Mouse (Mus musculus) heart, postnatal 0 days (tissue): ENCODE data around the gene Ddx24. TPM values are rescaled to one million over a fixed set of nuclear protein-coding genes. Genes with fewer than 3 reads are reported as not detected.
A peak's percentile ranks its signal among the peaks of the same experiment; 100 is the strongest.
"Not testable (repeated sequence)": the region's sequence is repeated elsewhere in the genome, so short reads cannot be mapped to it uniquely, and the experiment has no call there.

Experiments
- ATAC-seq: fragments of 200-750 bp; cut with Nextera tagmentation; 2 replicates; pipeline ENCODE4 v1.8.0; 2017; ENCODE audit warnings: low read depth, moderate number of reproducible peaks, moderate library complexity; ENCODE audit not compliant: insufficient read depth
- DNase-seq: peaks from one replicate; pipeline ENCODE4 v3.0.0-alpha.2; 2016; ENCODE audit warnings: low spot score
- H3K27ac ChIP-seq: fragments of 300-500 bp; sonication (generic); 2 replicates; pipeline ENCODE4 v1.5.1; 2014; ENCODE audit warnings: low read depth, mild to moderate bottlenecking
- H3K27me3 ChIP-seq: fragments of 300-500 bp; sonication (generic); 2 replicates; pipeline ENCODE4 v1.6.1; 2014; ENCODE audit warnings: low read length, mixed read lengths; ENCODE audit not compliant: control insufficient read depth, insufficient read depth
- H3K36me3 ChIP-seq: fragments of 300-500 bp; sonication (generic); replicated peaks from 2 replicates; pipeline ENCODE4 v1.6.1; 2014; ENCODE audit warnings: low read length, mixed read lengths; ENCODE audit not compliant: control insufficient read depth, insufficient read depth
- H3K4me1 ChIP-seq: fragments of 300-500 bp; sonication (generic); 2 replicates; pipeline ENCODE4 v1.6.1; 2014; ENCODE audit warnings: antibody characterized with exemption; ENCODE audit not compliant: control insufficient read depth, insufficient read depth
- H3K4me2 ChIP-seq: fragments of 300-500 bp; sonication (generic); 2 replicates; pipeline ENCODE4 v1.6.1; 2014; ENCODE audit warnings: low read depth, mild to moderate bottlenecking, low read length, moderate library complexity
- H3K4me3 ChIP-seq: fragments of 300-500 bp; sonication (generic); 2 replicates; pipeline ENCODE4 v1.5.1; 2014; ENCODE audit warnings: low read depth, low read length
- H3K9ac ChIP-seq: fragments of 300-500 bp; sonication (generic); replicated peaks from 2 replicates; pipeline ENCODE4 v1.6.1; 2014; ENCODE audit warnings: low read depth, low read length, mixed read lengths
- H3K9me3 ChIP-seq: fragments of 300-500 bp; sonication (generic); replicated peaks from 2 replicates; pipeline ENCODE4 v1.6.1; 2016; ENCODE audit warnings: low read length; ENCODE audit not compliant: control insufficient read depth
- CTCF ChIP-seq: IDR thresholded peaks from 2 replicates; pipeline ENCODE4 v1.5.1; 2016; ENCODE audit warnings: antibody characterized with exemption, control low read depth, low read depth
- EP300 ChIP-seq: IDR thresholded peaks from 2 replicates; pipeline ENCODE4 v1.6.1; 2016; ENCODE audit warnings: antibody characterized with exemption, low read depth
- WGBS: fragments of 180-500 bp; shearing (Covaris S2); extraction: QIAGEN DNeasy Blood & Tissue Kit; methylation state at CpG from one replicate; pipeline ENCODE4 v1.1.7; 2014; 5-methylcytosine and 5-hydroxymethylcytosine counted together
- polyA plus RNA-seq: library from polyadenylated mRNA; unstranded; fragments of >200 nt; fragmentation: Nextera tagmentation; extraction: Ambion mirVana; gene quantifications from 2 replicates; pipeline ENCODE4 v1.2.1, GENCODE M21; 2015
- total RNA-seq: library from RNA; depleted of rRNA; stranded (reverse); fragments of >200 nt; gene quantifications from 2 replicates; pipeline ENCODE4 v1.2.3, GENCODE M21; 2014; ENCODE audit warnings: low replicate concordance; rRNA removed

Gene Ddx24
- total RNA-seq, result 86.1 and 165 TPM in 2 replicates
- polyA plus RNA-seq, result 80.0 and 95.3 TPM in 2 replicates

DNA sequence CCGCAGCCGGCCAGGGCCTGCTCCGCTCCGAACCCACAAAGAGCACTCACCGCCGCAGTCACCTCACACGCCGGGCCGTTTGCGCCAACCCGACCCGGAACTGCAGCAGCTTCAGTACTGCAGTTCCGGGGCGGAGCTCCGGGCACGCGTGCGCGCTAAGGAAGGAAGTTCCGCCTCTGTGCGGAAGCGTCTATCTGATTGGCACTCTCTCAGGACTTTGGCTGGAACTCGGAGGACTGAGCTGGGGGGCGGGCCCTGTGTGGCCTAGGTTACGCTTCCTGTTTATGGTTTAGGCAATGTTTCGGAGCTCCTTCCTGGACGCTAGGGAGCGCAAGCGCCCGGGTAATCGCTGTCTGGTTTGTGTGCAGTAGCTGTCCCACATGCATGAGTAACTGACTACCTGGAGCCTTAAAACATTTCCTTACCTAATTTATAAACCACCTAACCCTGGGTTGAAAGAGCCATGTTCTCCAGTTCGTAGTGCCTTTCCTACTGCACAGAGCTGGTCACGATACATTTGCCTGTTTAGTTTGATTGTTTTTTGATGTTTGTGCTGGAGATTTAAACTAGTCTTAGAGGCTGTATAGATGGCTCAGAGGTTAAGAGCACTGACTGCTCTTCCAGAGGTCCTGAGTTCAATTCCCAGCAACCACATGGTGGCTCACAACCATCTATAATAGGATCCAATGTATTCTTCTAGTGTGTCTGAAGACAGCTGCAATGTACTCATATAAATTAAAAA, at the start of gene Ddx24:
Ddx24 (minus strand) TSS at position 102 of the 742 bp plus-strand sequence.
- DNase-seq (peak; percentile 99), ATAC-seq (peak; percentile 100)
- peak within 1 kb of the TSS; percentile 94 for H3K9ac ChIP-seq
- H3K4me1 ChIP-seq, result peaks cover 25% of the 10 kb centered on the region
- no peaks in the 10 kb centered on the region for H3K9me3 ChIP-seq
- peaks cover 15% of the 10 kb centered on the region for H3K36me3 ChIP-seq
- peak within 1 kb of the TSS; percentile 92 for H3K4me3 ChIP-seq
- 1% methylated on average over 33 of the region's 33 CpGs for WGBS
- H3K27me3 ChIP-seq, result no peaks in the 10 kb centered on the region
- peak within 1 kb of the TSS; percentile 60 for H3K27ac ChIP-seq
- H3K4me2 ChIP-seq, result peak within 1 kb of the TSS; percentile 89
- TF ChIP-seq CTCF (peak; percentile 83), EP300 (peak; percentile 42; the same call in 1 of the 2 replicates)

DNA sequence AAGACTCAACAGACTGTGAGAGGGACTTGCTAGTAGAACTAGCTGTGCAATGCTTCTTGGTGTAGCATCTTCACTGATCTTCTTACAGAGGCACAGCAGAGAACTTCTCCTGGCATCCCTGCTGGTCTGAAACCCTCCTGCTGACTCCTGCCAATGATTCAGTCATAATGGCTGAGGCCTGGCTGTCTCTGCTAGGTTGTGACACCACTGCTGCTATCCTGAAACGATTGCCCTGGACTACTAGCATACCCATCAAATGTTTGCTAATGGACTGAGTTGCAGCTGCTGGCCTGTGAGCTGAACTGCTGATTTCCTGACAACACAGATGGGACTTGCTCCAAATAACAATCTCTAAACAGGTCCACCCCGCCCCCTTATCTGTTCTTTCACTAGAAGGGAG, 48.9 kb upstream of the Ddx24 start:
- H3K36me3 ChIP-seq, result no peaks in the 10 kb centered on the region
- H3K4me1 ChIP-seq, result no peaks in the 10 kb centered on the region
- ATAC-seq (no peak), DNase-seq (no peak)
- no peaks in the 10 kb centered on the region for H3K27me3 ChIP-seq
- H3K27ac ChIP-seq, result no peak overlapping the region
- no peaks in the 10 kb centered on the region for H3K9me3 ChIP-seq
- WGBS, result 36% methylated on average over 2 of the region's 2 CpGs
- TF ChIP-seq EP300, result no peak
- TF ChIP-seq CTCF, result no peak
- no peak overlapping the region for H3K9ac ChIP-seq
- no peak overlapping the region for H3K4me3 ChIP-seq
- no peak overlapping the region for H3K4me2 ChIP-seq

DNA sequence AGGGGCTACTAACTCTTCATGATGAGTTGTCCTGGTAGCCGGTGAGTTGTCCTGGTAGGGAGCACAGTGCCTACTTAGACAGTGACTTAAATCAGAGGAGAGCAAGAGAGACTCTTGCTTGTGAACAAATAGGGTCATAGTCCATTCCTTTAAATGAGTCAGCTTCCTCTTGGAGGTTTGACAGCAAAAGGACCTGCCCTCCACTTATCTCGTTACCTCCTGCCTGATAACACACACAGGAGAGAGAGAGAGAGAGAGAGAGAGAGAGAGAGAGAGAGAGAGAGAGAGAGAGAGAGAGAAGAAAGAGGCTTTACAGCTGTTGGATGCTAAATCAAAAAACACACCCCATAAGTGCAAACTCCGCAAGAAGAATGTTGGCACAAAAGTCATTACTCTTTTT, 31.5 kb upstream of the Ddx24 start, which contains the start of gene Ifi27l2b:
Ifi27l2b (minus strand) TSS at position 84 of the 400 bp plus-strand sequence.
- Histone ChIP-seq H3K4me2 (no peak within 1 kb of the TSS), H3K27ac (no peak within 1 kb of the TSS), H3K9me3 (no peaks in the 10 kb centered on the region), H3K36me3 (no peaks in the 10 kb centered on the region), H3K9ac (no peak within 1 kb of the TSS), H3K4me1 (no peaks in the 10 kb centered on the region), H3K27me3 (no peaks in the 10 kb centered on the region), H3K4me3 (no peak within 1 kb of the TSS)
- TF ChIP-seq EP300, result no peak
- no peak for DNase-seq
- no peak for ATAC-seq
- WGBS, result 34% methylated on average over 3 of the region's 3 CpGs

DNA sequence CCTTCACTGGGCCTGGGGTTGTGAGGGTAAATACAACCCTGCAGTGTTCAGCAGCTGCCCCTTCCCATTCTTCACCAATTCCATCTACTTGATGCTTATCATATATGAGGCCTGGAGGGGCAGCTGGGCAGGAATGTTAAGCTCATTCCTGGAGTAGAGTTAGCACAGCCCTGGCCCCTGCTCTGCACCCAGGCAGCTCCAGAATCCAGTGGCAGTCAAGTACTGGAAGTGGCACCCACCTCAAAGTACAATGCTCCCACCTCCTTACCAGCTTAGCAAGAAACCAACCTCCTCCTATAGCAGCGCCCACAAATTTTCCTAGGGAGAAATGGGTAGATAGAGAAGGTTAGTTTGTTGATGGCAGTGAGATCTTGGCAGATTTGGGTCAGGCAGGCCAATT, 31.1 kb upstream of the Ddx24 start:
- not testable (repeated sequence) for H3K4me3 ChIP-seq, H3K27me3 ChIP-seq, H3K4me1 ChIP-seq, H3K4me2 ChIP-seq, ATAC-seq, H3K9ac ChIP-seq, H3K36me3 ChIP-seq, DNase-seq, H3K9me3 ChIP-seq, H3K27ac ChIP-seq
- no CpG with 5 or more reads among the region's 1 CpGs for WGBS

DNA sequence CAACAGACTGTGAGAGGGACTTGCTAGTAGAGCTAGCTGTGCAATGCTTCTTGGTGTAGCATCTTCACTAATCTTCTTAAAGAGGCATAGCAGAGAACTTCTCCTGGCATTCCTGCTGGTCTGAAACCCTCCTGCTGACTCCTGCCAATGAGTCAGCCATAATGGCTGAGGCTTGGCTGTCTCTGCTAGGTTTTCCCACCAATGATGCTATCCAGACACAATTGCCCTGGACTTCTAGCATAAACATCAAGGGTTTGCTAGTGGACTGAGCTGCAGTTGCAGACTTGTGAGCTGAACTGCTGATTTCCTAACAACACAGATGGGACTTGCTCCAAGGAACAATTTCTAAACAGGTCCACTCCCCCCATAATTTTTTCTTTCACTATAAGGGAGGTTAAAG, 27.7 kb upstream of the Ddx24 start:
- Histone ChIP-seq H3K27ac (no peak overlapping the region), H3K4me1 (no peaks in the 10 kb centered on the region), H3K4me3 (no peak overlapping the region), H3K9me3 (no peaks in the 10 kb centered on the region), H3K27me3 (no peaks in the 10 kb centered on the region), H3K9ac (no peak overlapping the region), H3K36me3 (no peaks in the 10 kb centered on the region), H3K4me2 (no peak overlapping the region)
- TF ChIP-seq EP300, result no peak
- TF ChIP-seq CTCF, result no peak
- DNase-seq (no peak), ATAC-seq (no peak)

DNA sequence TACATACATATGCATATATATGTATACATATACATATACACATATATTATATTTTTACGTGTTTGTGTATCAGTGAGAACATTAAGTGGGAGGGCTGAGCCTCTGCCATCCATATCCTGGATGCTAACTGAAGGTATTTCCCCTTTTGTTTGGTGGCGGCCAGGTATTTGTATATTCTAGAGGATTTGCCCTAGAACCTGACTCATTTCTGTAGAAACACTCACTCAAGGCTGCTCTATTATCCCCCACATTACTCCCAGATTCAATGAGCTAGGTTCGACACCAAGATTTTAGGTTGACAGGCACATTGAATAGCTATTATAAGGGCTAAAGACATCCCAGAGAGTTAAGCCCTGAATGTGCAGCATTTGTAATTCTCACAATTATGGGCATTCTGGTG, 19.4 kb upstream of the Ddx24 start:
- no peaks in the 10 kb centered on the region for H3K9me3 ChIP-seq
- no peak for TF ChIP-seq EP300
- TF ChIP-seq CTCF, result no peak
- 75% methylated on average over 3 of the region's 3 CpGs for WGBS

DNA sequence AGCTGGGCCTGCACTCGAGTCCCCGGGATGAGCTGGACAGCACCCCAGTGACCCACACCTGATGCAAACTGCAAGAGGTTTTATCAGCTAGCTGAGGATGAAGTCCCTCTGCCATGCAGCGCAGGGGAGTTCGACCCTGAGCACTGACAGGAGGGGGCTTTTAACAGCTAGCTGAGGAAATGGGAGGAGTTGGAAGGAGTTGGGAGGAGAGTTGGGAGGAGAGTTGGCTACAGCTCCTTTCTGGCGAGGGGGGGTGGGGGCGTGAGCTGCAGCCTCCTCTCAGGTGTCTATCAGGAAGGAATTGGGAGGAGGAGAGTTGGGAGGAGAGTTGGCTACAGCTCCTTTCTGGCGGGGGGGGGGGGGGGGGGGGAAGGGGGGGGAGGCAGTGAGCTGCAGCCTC, 18.6 kb upstream of the Ddx24 start:
- not testable (repeated sequence) for ATAC-seq, H3K36me3 ChIP-seq, H3K4me1 ChIP-seq, DNase-seq, H3K4me3 ChIP-seq, H3K9ac ChIP-seq, H3K4me2 ChIP-seq, H3K9me3 ChIP-seq, H3K27me3 ChIP-seq, H3K27ac ChIP-seq
- 23% methylated on average over 5 of the region's 7 CpGs for WGBS

More for the DNA sequence above, 19.4 kb upstream of the Ddx24 start:
- no peak for ATAC-seq
- Histone ChIP-seq H3K9ac (no peak overlapping the region), H3K4me2 (no peak overlapping the region), H3K27ac (no peak overlapping the region), H3K4me1 (no peaks in the 10 kb centered on the region), H3K27me3 (no peaks in the 10 kb centered on the region), H3K4me3 (no peak overlapping the region), H3K36me3 (no peaks in the 10 kb centered on the region)
- DNase-seq, result no peak
